Mouse (Mus musculus) embryonic facial prominence, embryonic 11.5 days (tissue): ENCODE data around the gene 4833420G17Rik. TPM values are rescaled to one million over a fixed set of nuclear protein-coding genes. Genes with fewer than 3 reads are reported as not detected.
A peak's percentile ranks its signal among the peaks of the same experiment; 100 is the strongest.

ENCODE experiments used
- ATAC-seq: fragments of 200-750 bp; cut with Nextera tagmentation; replicated peaks from 2 replicates; pipeline ENCODE4 v1.8.0; 2017; ENCODE audit warnings: low read depth; ENCODE audit not compliant: insufficient number of reproducible peaks, low FRiP score, low TSS enrichment
- DNase-seq: peaks from one replicate; pipeline ENCODE4 v3.0.0-alpha.2; 2015; ENCODE audit warnings: low spot score
- H3K27ac ChIP-seq: fragments of 300-500 bp; sonication (generic); replicated peaks from 2 replicates; pipeline ENCODE4 v1.5.1; 2014; ENCODE audit warnings: mild to moderate bottlenecking, low read depth, low read length, control low read depth
- H3K27me3 ChIP-seq: fragments of 300-500 bp; sonication (generic); 2 replicates; pipeline ENCODE4 v1.6.1; 2014; ENCODE audit warnings: mild to moderate bottlenecking, low read length, moderate library complexity, mixed read lengths; ENCODE audit not compliant: control insufficient read depth, insufficient read depth
- H3K36me3 ChIP-seq: fragments of 300-500 bp; sonication (generic); replicated peaks from 2 replicates; pipeline ENCODE4 v1.6.1; 2014; ENCODE audit warnings: low read depth, mild to moderate bottlenecking, low read length, moderate library complexity, mixed read lengths; ENCODE audit not compliant: control insufficient read depth, insufficient read depth
- H3K4me1 ChIP-seq: fragments of 300-500 bp; sonication (generic); 2 replicates; pipeline ENCODE4 v1.6.1; 2014; ENCODE audit warnings: low read length, mixed read lengths; ENCODE audit not compliant: control insufficient read depth, insufficient read depth
- H3K4me2 ChIP-seq: fragments of 300-500 bp; sonication (generic); 2 replicates; pipeline ENCODE4 v1.6.1; 2014; ENCODE audit warnings: low read depth, mild to moderate bottlenecking, control low read depth, low read length, moderate library complexity
- H3K4me3 ChIP-seq: fragments of 300-500 bp; sonication (generic); 2 replicates; pipeline ENCODE4 v1.5.1; 2014; ENCODE audit warnings: low read depth, low read length, control low read depth
- H3K9ac ChIP-seq: fragments of 300-500 bp; sonication (generic); replicated peaks from 2 replicates; pipeline ENCODE4 v1.6.1; 2014; ENCODE audit warnings: mild to moderate bottlenecking, control low read depth, low read length
- H3K9me3 ChIP-seq: fragments of 300-500 bp; sonication (generic); replicated peaks from 2 replicates; pipeline ENCODE4 v1.6.1; 2016; ENCODE audit warnings: mild to moderate bottlenecking, low read length, inconsistent platforms, mixed read lengths; ENCODE audit not compliant: control insufficient read depth
- WGBS: fragments of 180-500 bp; shearing (Covaris S2); extraction: QIAGEN DNeasy Blood & Tissue Kit; methylation state at CpG from one replicate; pipeline ENCODE4 v1.1.7; 2014; 5-methylcytosine and 5-hydroxymethylcytosine counted together
- polyA plus RNA-seq: library from polyadenylated mRNA; unstranded; fragments of >200 nt; fragmentation: Nextera tagmentation; extraction: Ambion mirVana; gene quantifications from 2 replicates; pipeline ENCODE4 v1.2.1, GENCODE M21; 2014

4833420G17Rik gene
- polyA plus RNA-seq = 83.8 and 84.5 TPM in 2 replicates

GRCm38 (mm10) chr13:119462596-119463560, at the start of gene 4833420G17Rik:
Gene 4833420G17Rik (plus strand): TSS chr13:119462768.
- 7% methylated on average over 57 of the region's 57 CpGs for WGBS
- DNase-seq (peak; percentile 96), ATAC-seq (peak; percentile 93)
- peak within 1 kb of the TSS; percentile 69 for H3K9ac ChIP-seq
- peak within 1 kb of the TSS; percentile 56 for H3K4me2 ChIP-seq
- peaks cover 7% of the 10 kb centered on the region for H3K36me3 ChIP-seq
- H3K27me3 ChIP-seq = no peaks in the 10 kb centered on the region
- H3K4me1 ChIP-seq = peaks cover 2% of the 10 kb centered on the region; the same call in 1 of the 2 replicates
- no peaks in the 10 kb centered on the region for H3K9me3 ChIP-seq
- no peak within 1 kb of the TSS for H3K27ac ChIP-seq
- H3K4me3 ChIP-seq = peak within 1 kb of the TSS; percentile 71

GRCm38 (mm10) chr13:119413026-119413425, 49.5 kb upstream of the 4833420G17Rik start:
- H3K9me3 ChIP-seq = no peaks in the 10 kb centered on the region
- no peak overlapping the region for H3K4me2 ChIP-seq
- H3K27ac ChIP-seq = no peak overlapping the region
- H3K9ac ChIP-seq = no peak overlapping the region
- DNase-seq = no peak
- peaks cover under 1% of the 10 kb centered on the region; the same call in 1 of the 2 replicates for H3K4me1 ChIP-seq
- no peak for ATAC-seq
- no peaks in the 10 kb centered on the region for H3K36me3 ChIP-seq
- WGBS = 28% methylated on average over 2 of the region's 2 CpGs
- no peaks in the 10 kb centered on the region for H3K27me3 ChIP-seq
- H3K4me3 ChIP-seq = no peak overlapping the region

- DNase-seq (no peak), ATAC-seq (no peak)
- no peak overlapping the region for H3K4me2 ChIP-seq
- WGBS = 90% methylated on average over 3 of the region's 3 CpGs
- H3K27me3 ChIP-seq = no peaks in the 10 kb centered on the region
- no peaks in the 10 kb centered on the region for H3K4me1 ChIP-seq
- H3K36me3 ChIP-seq = no peaks in the 10 kb centered on the region
- no peaks in the 10 kb centered on the region for H3K9me3 ChIP-seq
- H3K9ac ChIP-seq = no peak overlapping the region
- no peak overlapping the region for H3K4me3 ChIP-seq
- H3K27ac ChIP-seq = no peak overlapping the region
Observed at GRCm38 (mm10) chr13:119418479-119418878, 44.1 kb upstream of the 4833420G17Rik start.

GRCm38 (mm10) chr13:119430164-119430563, 32.4 kb upstream of the 4833420G17Rik start:
- Histone ChIP-seq H3K27me3 (no peaks in the 10 kb centered on the region), H3K9me3 (no peaks in the 10 kb centered on the region), H3K4me2 (peak overlapping the region; percentile 46), H3K27ac (peak overlapping the region; percentile 99), H3K9ac (peak overlapping the region; percentile 100), H3K4me3 (peak overlapping the region; percentile 98), H3K36me3 (no peaks in the 10 kb centered on the region), H3K4me1 (no peaks in the 10 kb centered on the region)
- DNase-seq (peak; percentile 36), ATAC-seq (no peak)
- WGBS = 21% methylated on average over 8 of the region's 8 CpGs

GRCm38 (mm10) chr13:119432041-119432440, 30.5 kb upstream of the 4833420G17Rik start:
- Histone ChIP-seq H3K4me2 (no peak overlapping the region), H3K27me3 (no peaks in the 10 kb centered on the region), H3K4me1 (no peaks in the 10 kb centered on the region), H3K36me3 (peaks cover 2% of the 10 kb centered on the region; the same call in 1 of the 2 replicates), H3K9me3 (no peaks in the 10 kb centered on the region), H3K9ac (no peak overlapping the region), H3K4me3 (no peak overlapping the region), H3K27ac (no peak overlapping the region)
- 92% methylated on average over 1 of the region's 1 CpGs for WGBS
- DNase-seq (no peak), ATAC-seq (no peak)

- 95% methylated on average over 7 of the region's 7 CpGs for WGBS
- H3K4me3 ChIP-seq = no peak overlapping the region
- ATAC-seq = no peak
Observed at GRCm38 (mm10) chr13:119434359-119434758, 28.2 kb upstream of the 4833420G17Rik start.

GRCm38 (mm10) chr13:119442244-119442643, 20.3 kb upstream of the 4833420G17Rik start:
- no peak for ATAC-seq
- WGBS = 86% methylated on average over 1 of the region's 1 CpGs

More at GRCm38 (mm10) chr13:119434359-119434758, 28.2 kb upstream of the 4833420G17Rik start:
- H3K36me3 ChIP-seq = peaks cover 2% of the 10 kb centered on the region; the same call in 1 of the 2 replicates
- no peaks in the 10 kb centered on the region for H3K27me3 ChIP-seq
- no peaks in the 10 kb centered on the region for H3K9me3 ChIP-seq
- no peak overlapping the region for H3K27ac ChIP-seq
- no peak overlapping the region for H3K9ac ChIP-seq
- H3K4me1 ChIP-seq = no peaks in the 10 kb centered on the region
- no peak for DNase-seq
- H3K4me2 ChIP-seq = no peak overlapping the region

GRCm38 (mm10) chr13:119453563-119453962, 9.0 kb upstream of the 4833420G17Rik start:
- ATAC-seq = no peak
- DNase-seq = no peak
- H3K27ac ChIP-seq = no peak overlapping the region
- H3K27me3 ChIP-seq = no peaks in the 10 kb centered on the region
- H3K4me1 ChIP-seq = no peaks in the 10 kb centered on the region
- peaks cover 10% of the 10 kb centered on the region for H3K36me3 ChIP-seq
- H3K4me2 ChIP-seq = no peak overlapping the region
- H3K9ac ChIP-seq = no peak overlapping the region
- no peak overlapping the region for H3K4me3 ChIP-seq
- 94% methylated on average over 4 of the region's 4 CpGs for WGBS
- no peaks in the 10 kb centered on the region for H3K9me3 ChIP-seq

More at GRCm38 (mm10) chr13:119442244-119442643, 20.3 kb upstream of the 4833420G17Rik start:
- DNase-seq = no peak
- H3K4me1 ChIP-seq = no peaks in the 10 kb centered on the region
- no peaks in the 10 kb centered on the region for H3K9me3 ChIP-seq
- H3K36me3 ChIP-seq = peaks cover 14% of the 10 kb centered on the region
- H3K9ac ChIP-seq = no peak overlapping the region
- no peak overlapping the region for H3K27ac ChIP-seq
- no peaks in the 10 kb centered on the region for H3K27me3 ChIP-seq
- no peak overlapping the region for H3K4me2 ChIP-seq
- H3K4me3 ChIP-seq = no peak overlapping the region
